Comparison of ENCODE assay signal across 8 mouse cellular contexts in genomic region chr4:134922111-134922924, GRCm38 (mm10). TPM values are rescaled to one million over a fixed set of nuclear protein-coding genes. Genes with fewer than 3 reads are reported as not detected.
DNase-seq lines count a peak whose midpoint lies in the region; ATAC-seq and TF ChIP-seq lines count a peak whose summit lies in the region.

No protein-coding gene starts in this region.

- peak overlapping the region; percentile 33 for H3ac ChIP-seq in C2C12 (ENCODE audit: control insufficient read depth, insufficient read length, low read depth)

- peak overlapping the region; percentile 67 for H3K9ac ChIP-seq in limb, embryonic 13.5 days
- H3K9ac ChIP-seq in stomach, embryonic 15.5 days, result peak overlapping the region; percentile 17; the same call in 1 of the 2 replicates

- no peak for TF ChIP-seq CTCF in gastrocnemius, adult 2 months (IDR thresholded peaks at IDR 0.05)
- no peak for TF ChIP-seq CTCF in C2C12 (IDR thresholded peaks at IDR 0.05; ENCODE audit: control insufficient read depth, insufficient read depth, insufficient read length)

- H3K36me3 ChIP-seq in C2C12 (ENCODE audit: control insufficient read depth, insufficient read depth), result peaks cover 32% of the 10 kb centered on the region
- peaks cover 33% of the 10 kb centered on the region for H3K36me3 ChIP-seq in forebrain, embryonic 10.5 days (replicated peaks)
- H3K36me3 ChIP-seq in limb, embryonic 13.5 days, result peaks cover 21% of the 10 kb centered on the region
- H3K36me3 ChIP-seq in stomach, embryonic 15.5 days, result peaks cover 17% of the 10 kb centered on the region

- no peaks in the 10 kb centered on the region for H3K9me3 ChIP-seq in forebrain, embryonic 10.5 days
- no peaks in the 10 kb centered on the region for H3K9me3 ChIP-seq in limb, embryonic 13.5 days
- no peaks in the 10 kb centered on the region for H3K9me3 ChIP-seq in stomach, embryonic 15.5 days

- intact Hi-C loops in gastrocnemius, adult 2 months (cut with DNase I), result no loop called here
- intact Hi-C loops in gastrocnemius, postnatal 14 days (cut with DNase I; ENCODE audit: low total_unique reads), result no loop called here
- intact Hi-C loops in gastrocnemius, postnatal 36 days (cut with DNase I), result loop anchor here (5.0 kb wide), 1 partner anchor 70 kb away; the partner anchor contains the start of gene Maco1

- ATAC-seq in limb, embryonic 13.5 days (ENCODE audit: low FRiP score, low read depth), result no peak
- ATAC-seq in stomach, embryonic 15.5 days (ENCODE audit: insufficient read depth, low FRiP score, low read depth), result no peak
- ATAC-seq in monocyte, adult 5-6 weeks (replicated peaks; ENCODE audit: insufficient number of reproducible peaks, low FRiP score, low TSS enrichment, poor library complexity, severe bottlenecking), result no peak

- H3K4me3 ChIP-seq in gastrocnemius, adult 2 months, result peak overlapping the region; percentile 100
- peak overlapping the region; percentile 45 for H3K4me3 ChIP-seq in C2C12 (ENCODE audit: insufficient read depth, poor library complexity, severe bottlenecking)
- peak overlapping the region; percentile 100 for H3K4me3 ChIP-seq in forebrain, embryonic 10.5 days
- H3K4me3 ChIP-seq in limb, embryonic 13.5 days, result peak overlapping the region; percentile 81
- peak overlapping the region; percentile 99 for H3K4me3 ChIP-seq in stomach, embryonic 15.5 days (replicated peaks)

- no peaks in the 10 kb centered on the region for H3K27me3 ChIP-seq in C2C12 (ENCODE audit: control insufficient read depth, insufficient read depth, insufficient read length)
- no peaks in the 10 kb centered on the region for H3K27me3 ChIP-seq in forebrain, embryonic 10.5 days (ENCODE audit: poor library complexity, severe bottlenecking)
- no peaks in the 10 kb centered on the region for H3K27me3 ChIP-seq in limb, embryonic 13.5 days
- no peaks in the 10 kb centered on the region for H3K27me3 ChIP-seq in stomach, embryonic 15.5 days (replicated peaks)

- peaks cover 30% of the 10 kb centered on the region for H3K4me1 ChIP-seq in forebrain, embryonic 10.5 days
- peaks cover 14% of the 10 kb centered on the region for H3K4me1 ChIP-seq in limb, embryonic 13.5 days
- H3K4me1 ChIP-seq in stomach, embryonic 15.5 days, result peaks cover 12% of the 10 kb centered on the region

- peaks cover 37% of the 10 kb centered on the region for H3K79me2 ChIP-seq in C2C12 (ENCODE audit: control insufficient read depth, insufficient read depth)

- WGBS in forebrain, embryonic 10.5 days, result 63% methylated on average over 10 of the region's 10 CpGs
- WGBS in limb, embryonic 13.5 days, result 62% methylated on average over 10 of the region's 10 CpGs
- 58% methylated on average over 10 of the region's 10 CpGs for WGBS in stomach, embryonic 15.5 days

- peak; percentile 32 for DNase-seq in gastrocnemius, adult 2 months
- DNase-seq in gastrocnemius, postnatal 14 days, result no peak
- no peak for DNase-seq in forebrain, embryonic 10.5 days (ENCODE audit: extremely low spot score, low spot score)
- no peak for DNase-seq in gastrocnemius, postnatal 36 days

- peak overlapping the region; percentile 74 for H3K4me2 ChIP-seq in limb, embryonic 13.5 days (replicated peaks)
- peak overlapping the region; percentile 70 for H3K4me2 ChIP-seq in stomach, embryonic 15.5 days

- peaks cover 33% of the 10 kb centered on the region for H3K79me3 ChIP-seq in C2C12 (ENCODE audit: low read depth)

- H3K27ac ChIP-seq in gastrocnemius, adult 2 months, result peak overlapping the region; percentile 99
- peak overlapping the region; percentile 97 for H3K27ac ChIP-seq in forebrain, embryonic 10.5 days
- H3K27ac ChIP-seq in limb, embryonic 13.5 days, result peak overlapping the region; percentile 82
- peak overlapping the region; percentile 98 for H3K27ac ChIP-seq in stomach, embryonic 15.5 days

TF ChIP-seq in C2C12, 6 proteins besides CTCF, POLR2A, EP300 and RAD21:
- no peak for TF ChIP-seq FOSL1 (IDR thresholded peaks at IDR 0.05; ENCODE audit: insufficient read depth, low read length, poor library complexity, severe bottlenecking)

RNA-seq across cellular contexts. Expression of gene Rsrp1, which starts 1.1 kb away (rescaled TPM):
- total RNA-seq in gastrocnemius, adult 2 months (2021), result 100 to 1,000 TPM; 221 to 234 TPM
- 100 to 1,000 TPM in 1 of 2 experiments, 10 to 100 TPM in 1; 76.9 to 163 TPM for total RNA-seq in gastrocnemius, postnatal 14 days (2021)
- polyA plus RNA-seq in C2C12 (2012; fragmentation: generic; extraction: Trizol), result 35.4 TPM
- 278 and 295 TPM in 2 replicates for polyA plus RNA-seq in forebrain, embryonic 10.5 days (2016; fragmentation: Nextera tagmentation; extraction: Ambion mirVana)
- 523 and 552 TPM in 2 replicates for polyA plus RNA-seq in limb, embryonic 13.5 days (2015; fragmentation: Nextera tagmentation; extraction: Ambion mirVana)
- 500 and 512 TPM in 2 replicates for polyA plus RNA-seq in stomach, embryonic 15.5 days (2015; fragmentation: Nextera tagmentation; extraction: Ambion mirVana)
- total RNA-seq in gastrocnemius, postnatal 36 days (2021), result 100 to 1,000 TPM; 146 to 182 TPM
- total RNA-seq in monocyte, adult 5-6 weeks (2017), result 359 to 640 TPM (median 511 TPM) in 3 replicates

RNA-seq across cellular contexts. Expression of gene Tmem50a, which starts 7.5 kb away (rescaled TPM):
- total RNA-seq in gastrocnemius, adult 2 months (2021), result 10 to 100 TPM; 27.8 to 30.9 TPM
- 10 to 100 TPM; 41.1 to 45.9 TPM for total RNA-seq in gastrocnemius, postnatal 14 days (2021)
- polyA plus RNA-seq in C2C12 (2012; fragmentation: generic; extraction: Trizol), result 94.9 TPM
- polyA plus RNA-seq in forebrain, embryonic 10.5 days (2016; fragmentation: Nextera tagmentation; extraction: Ambion mirVana), result 107 and 112 TPM in 2 replicates
- polyA plus RNA-seq in limb, embryonic 13.5 days (2015; fragmentation: Nextera tagmentation; extraction: Ambion mirVana), result 187 and 193 TPM in 2 replicates
- 167 and 170 TPM in 2 replicates for polyA plus RNA-seq in stomach, embryonic 15.5 days (2015; fragmentation: Nextera tagmentation; extraction: Ambion mirVana)
- 10 to 100 TPM; 28.0 to 28.9 TPM for total RNA-seq in gastrocnemius, postnatal 36 days (2021)
- total RNA-seq in monocyte, adult 5-6 weeks (2017), result 424 to 614 TPM (median 508 TPM) in 3 replicates

RNA-seq across cellular contexts. Expression of gene Syf2, which starts 8.4 kb away (rescaled TPM):
- 10 to 100 TPM; 39.5 to 40.9 TPM for total RNA-seq in gastrocnemius, adult 2 months (2021)
- total RNA-seq in gastrocnemius, postnatal 14 days (2021), result 10 to 100 TPM; 34.1 to 39.6 TPM
- 48.6 TPM for polyA plus RNA-seq in C2C12 (2012; fragmentation: generic; extraction: Trizol)
- 64.4 and 65.9 TPM in 2 replicates for polyA plus RNA-seq in forebrain, embryonic 10.5 days (2016; fragmentation: Nextera tagmentation; extraction: Ambion mirVana)
- 73.4 and 75.5 TPM in 2 replicates for polyA plus RNA-seq in limb, embryonic 13.5 days (2015; fragmentation: Nextera tagmentation; extraction: Ambion mirVana)
- polyA plus RNA-seq in stomach, embryonic 15.5 days (2015; fragmentation: Nextera tagmentation; extraction: Ambion mirVana), result 65.2 and 70.2 TPM in 2 replicates
- total RNA-seq in gastrocnemius, postnatal 36 days (2021), result 10 to 100 TPM; 31.4 to 39.2 TPM
- 551 to 822 TPM (median 699 TPM) in 3 replicates for total RNA-seq in monocyte, adult 5-6 weeks (2017)

RNA-seq across cellular contexts. Expression of gene Rhd, which starts 58.0 kb away (rescaled TPM):
- total RNA-seq in gastrocnemius, adult 2 months (2021), result not detected
- under 1 TPM; 0.20 to 0.39 TPM for total RNA-seq in gastrocnemius, postnatal 14 days (2021)
- 0.14 TPM for polyA plus RNA-seq in C2C12 (2012; fragmentation: generic; extraction: Trizol)
- polyA plus RNA-seq in forebrain, embryonic 10.5 days (2016; fragmentation: Nextera tagmentation; extraction: Ambion mirVana), result 10.6 and 14.5 TPM in 2 replicates
- 2.9 and 5.5 TPM in 2 replicates for polyA plus RNA-seq in limb, embryonic 13.5 days (2015; fragmentation: Nextera tagmentation; extraction: Ambion mirVana)
- polyA plus RNA-seq in stomach, embryonic 15.5 days (2015; fragmentation: Nextera tagmentation; extraction: Ambion mirVana), result 18.4 and 39.4 TPM in 2 replicates
- not detected for total RNA-seq in gastrocnemius, postnatal 36 days (2021)
- not detected in 3 replicates for total RNA-seq in monocyte, adult 5-6 weeks (2017)

Comparison
In these comparisons a context has a peak if more than half of its experiments do, and no peak if none do; other contexts are left out.
1. H3K4me3 ChIP-seq: peak in every context shown above with its lines; median percentile 100 in gastrocnemius, adult 2 months; 100 in forebrain, embryonic 10.5 days; 99 in stomach, embryonic 15.5 days; 81 in limb, embryonic 13.5 days; 45 in C2C12.
2. RNA of gene Syf2, which starts 8.4 kb away (total RNA-seq): 551 to 822 TPM in monocyte, adult 5-6 weeks; 39.5 to 40.9 TPM in gastrocnemius, adult 2 months, 34.1 to 39.6 TPM in gastrocnemius, postnatal 14 days and 31.4 to 39.2 TPM in gastrocnemius, postnatal 36 days; every median in the first group is over 10 times any median in the second.
3. Peak in every context shown above with its lines, with median percentiles within 50 percentile points of each other: H3K27ac ChIP-seq.